ENCODE assay signal across 10 mouse cellular contexts in the genomic region with DNA sequence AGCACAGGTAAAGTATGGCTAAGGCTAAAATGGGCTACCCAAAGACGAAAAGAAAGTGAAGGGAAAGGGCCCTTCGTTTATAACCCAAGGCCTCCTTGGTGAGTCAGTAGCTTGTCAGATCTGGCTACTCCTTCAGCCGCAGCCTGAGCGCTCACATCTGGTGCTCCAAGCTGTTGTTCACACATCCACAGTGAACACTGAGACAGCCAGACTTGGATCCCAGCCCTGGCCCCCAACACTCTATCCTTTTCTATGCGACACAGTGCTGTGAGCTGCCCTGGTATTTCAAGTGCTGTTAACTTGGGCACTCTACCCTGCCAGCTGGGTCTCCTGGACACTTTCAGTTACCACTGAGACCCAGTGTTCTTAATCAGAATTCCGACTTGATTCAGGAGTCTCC. TPM values are rescaled to one million over a fixed set of nuclear protein-coding genes. Genes with fewer than 3 reads are reported as not detected.
DNase-seq lines count a peak whose midpoint lies in the region; ATAC-seq and TF ChIP-seq lines count a peak whose summit lies in the region.
"Had no signal": no experiment of that assay in that cellular context is flagged by ENCODE, and none has a peak within 500 bp of the region (broad histone marks: within the 10 kb centered on the region; RNA-seq: fewer than 3 reads in every experiment).

No protein-coding gene starts in this region.

- no peak for TF ChIP-seq EP300 in heart, postnatal 0 days (IDR thresholded peaks at IDR 0.05; ENCODE audit: low read depth)

- DNase-seq in 3134 (ENCODE audit: extremely low read depth, insufficient read length, low spot score) = peak; percentile 52
- peak; percentile 89 for DNase-seq in brain, adult 2 months (ENCODE audit: low read depth, low spot score)
- peak; percentile 51 for DNase-seq in heart, postnatal 0 days (ENCODE audit: low spot score)
- no peak for DNase-seq in liver
- no peak for DNase-seq in gastrocnemius, postnatal 4 days (ENCODE audit: low spot score in 2 of 2)
- no peak for DNase-seq in adrenal gland, adult 18-20 months (ENCODE audit: low spot score in 2 of 2)
- DNase-seq: thymus, postnatal 36 days had no signal

- no peaks in the 10 kb centered on the region for H3K36me3 ChIP-seq in heart, postnatal 0 days (replicated peaks; ENCODE audit: control insufficient read depth, insufficient read depth, low read length)
- H3K36me3 ChIP-seq in lung, embryonic 15.5 days = no peaks in the 10 kb centered on the region
- H3K36me3 ChIP-seq: limb, embryonic 13.5 days had no signal

- H3K9ac ChIP-seq in heart, postnatal 0 days (replicated peaks; ENCODE audit: low read depth, low read length) = no peak overlapping the region
- H3K9ac ChIP-seq in lung, embryonic 15.5 days = no peak overlapping the region
- H3K9ac ChIP-seq: limb, embryonic 13.5 days had no signal

- peak; percentile 88 for ATAC-seq in heart, postnatal 0 days (ENCODE audit: insufficient read depth, low read depth)
- peak; percentile 88; the same call in 1 of the 2 replicates for ATAC-seq in lung, embryonic 15.5 days (ENCODE audit: borderline replicate concordance, extremely low read depth, low FRiP score, low TSS enrichment)

- H3K4me1 ChIP-seq in heart, postnatal 0 days (ENCODE audit: control insufficient read depth, insufficient read depth) = peaks cover 27% of the 10 kb centered on the region
- H3K4me1 ChIP-seq in lung, embryonic 15.5 days = peaks cover 30% of the 10 kb centered on the region

- H3K9me3 ChIP-seq in heart, postnatal 0 days (replicated peaks; ENCODE audit: control insufficient read depth, low read length) = no peaks in the 10 kb centered on the region
- H3K9me3 ChIP-seq in lung, embryonic 15.5 days = no peaks in the 10 kb centered on the region
- H3K9me3 ChIP-seq: limb, embryonic 13.5 days had no signal

- peak overlapping the region; percentile 79 for H3K27ac ChIP-seq in heart, postnatal 0 days (ENCODE audit: low read depth)
- H3K27ac ChIP-seq in lung, embryonic 15.5 days = peak overlapping the region; percentile 21
- H3K27ac ChIP-seq: limb, embryonic 13.5 days had no signal

- TF ChIP-seq CTCF in heart, postnatal 0 days (IDR thresholded peaks at IDR 0.05; ENCODE audit: low read depth) = no peak

- H3K4me2 ChIP-seq in heart, postnatal 0 days (ENCODE audit: low read depth, low read length) = peak overlapping the region; percentile 10
- H3K4me2 ChIP-seq in lung, embryonic 15.5 days = no peak overlapping the region
- H3K4me2 ChIP-seq: limb, embryonic 13.5 days had no signal

- 37% methylated on average over 6 of the region's 6 CpGs for WGBS in heart, postnatal 0 days
- 38% methylated on average over 6 of the region's 6 CpGs for WGBS in lung, embryonic 15.5 days

- H3K27me3 ChIP-seq in heart, postnatal 0 days (ENCODE audit: control insufficient read depth, insufficient read depth, low read length) = no peaks in the 10 kb centered on the region
- H3K27me3 ChIP-seq in lung, embryonic 15.5 days = no peaks in the 10 kb centered on the region

- H3K4me3 ChIP-seq in heart, postnatal 0 days (ENCODE audit: low read depth, low read length) = no peak overlapping the region
- H3K4me3 ChIP-seq in lung, embryonic 15.5 days = no peak overlapping the region
- H3K4me3 ChIP-seq: limb, embryonic 13.5 days had no signal

RNA-seq across cellular contexts. Expression of a gene that starts 8.7 kb away (rescaled TPM):
- 0.66 TPM in 1 of 2 replicates, not detected in the other for total RNA-seq in heart, postnatal 0 days (2014; rRNA removed; ENCODE audit: low replicate concordance)
- 0.07 and 0.26 TPM in 2 replicates for polyA plus RNA-seq in heart, postnatal 0 days (2015; fragmentation: Nextera tagmentation; extraction: Ambion mirVana)
- polyA plus RNA-seq in lung, embryonic 15.5 days (2015; fragmentation: Nextera tagmentation; extraction: Ambion mirVana) = 0.10 and 0.17 TPM in 2 replicates
- under 1 TPM in 1 of 2 experiments, not detected in 1; 0.61 TPM for total RNA-seq in gastrocnemius, postnatal 4 days (2021)
- not detected for total RNA-seq in adrenal gland, adult 18-20 months (2021)
- total RNA-seq: MEL had no signal

RNA-seq across cellular contexts. Expression of a gene that starts 22.1 kb away (rescaled TPM):
- total RNA-seq in heart, postnatal 0 days (2014; rRNA removed; ENCODE audit: low replicate concordance) = 22.6 and 31.7 TPM in 2 replicates
- polyA plus RNA-seq in heart, postnatal 0 days (2015; fragmentation: Nextera tagmentation; extraction: Ambion mirVana) = 39.6 and 40.9 TPM in 2 replicates
- 61.2 and 66.1 TPM in 2 replicates for polyA plus RNA-seq in lung, embryonic 15.5 days (2015; fragmentation: Nextera tagmentation; extraction: Ambion mirVana)
- 10 to 100 TPM; 25.8 to 33.7 TPM for total RNA-seq in gastrocnemius, postnatal 4 days (2021)
- total RNA-seq in adrenal gland, adult 18-20 months (2021) = 10 to 100 TPM; 26.7 to 31.5 TPM

RNA-seq across cellular contexts. Expression of a gene that starts 41.6 kb away (rescaled TPM):
- 172 and 290 TPM in 2 replicates for total RNA-seq in heart, postnatal 0 days (2014; rRNA removed; ENCODE audit: low replicate concordance)
- 41.9 and 44.0 TPM in 2 replicates for polyA plus RNA-seq in heart, postnatal 0 days (2015; fragmentation: Nextera tagmentation; extraction: Ambion mirVana)
- polyA plus RNA-seq in lung, embryonic 15.5 days (2015; fragmentation: Nextera tagmentation; extraction: Ambion mirVana) = 215 and 219 TPM in 2 replicates
- total RNA-seq in gastrocnemius, postnatal 4 days (2021) = 10 to 100 TPM; 35.6 to 41.1 TPM
- total RNA-seq in adrenal gland, adult 18-20 months (2021) = 1 to 10 TPM; 1.3 to 1.5 TPM

RNA-seq across cellular contexts. Expression of a gene that starts 54.6 kb away (rescaled TPM):
- total RNA-seq in heart, postnatal 0 days (2014; rRNA removed; ENCODE audit: low replicate concordance) = 6.2 TPM in 1 of 2 replicates, not detected in the other
- polyA plus RNA-seq in heart, postnatal 0 days (2015; fragmentation: Nextera tagmentation; extraction: Ambion mirVana) = 1.2 and 1.8 TPM in 2 replicates
- 2.6 and 2.9 TPM in 2 replicates for polyA plus RNA-seq in lung, embryonic 15.5 days (2015; fragmentation: Nextera tagmentation; extraction: Ambion mirVana)
- 1 to 10 TPM; 1.0 to 1.4 TPM for total RNA-seq in gastrocnemius, postnatal 4 days (2021)
- total RNA-seq in adrenal gland, adult 18-20 months (2021) = 1 to 10 TPM in 1 of 2 experiments, not detected in 1; 1.5 TPM

RNA-seq across cellular contexts. Expression of a gene that starts 54.7 kb away (rescaled TPM):
- 162 and 218 TPM in 2 replicates for total RNA-seq in heart, postnatal 0 days (2014; rRNA removed; ENCODE audit: low replicate concordance)
- polyA plus RNA-seq in heart, postnatal 0 days (2015; fragmentation: Nextera tagmentation; extraction: Ambion mirVana) = 261 and 263 TPM in 2 replicates
- 442 and 480 TPM in 2 replicates for polyA plus RNA-seq in lung, embryonic 15.5 days (2015; fragmentation: Nextera tagmentation; extraction: Ambion mirVana)
- total RNA-seq in gastrocnemius, postnatal 4 days (2021) = 100 to 1,000 TPM; 211 to 234 TPM
- total RNA-seq in adrenal gland, adult 18-20 months (2021) = 100 to 1,000 TPM; 616 to 644 TPM

Comparison
In these comparisons a context has a peak if more than half of its experiments do, and no peak if none do; other contexts are left out.
1. DNase-seq: peak in 3134 (single experiment), brain, adult 2 months (single experiment) and heart, postnatal 0 days (single experiment); none in liver (single experiment), gastrocnemius, postnatal 4 days (0 of 2) and adrenal gland, adult 18-20 months (0 of 2).
2. RNA of a gene that starts 41.6 kb away (total RNA-seq): 172 to 290 TPM in heart, postnatal 0 days and 35.6 to 41.1 TPM in gastrocnemius, postnatal 4 days; 1.3 to 1.5 TPM in adrenal gland, adult 18-20 months; every median in the first group is over 10 times any median in the second.